29 mouse cellular contexts compared by ENCODE assay signal in the genomic region with DNA sequence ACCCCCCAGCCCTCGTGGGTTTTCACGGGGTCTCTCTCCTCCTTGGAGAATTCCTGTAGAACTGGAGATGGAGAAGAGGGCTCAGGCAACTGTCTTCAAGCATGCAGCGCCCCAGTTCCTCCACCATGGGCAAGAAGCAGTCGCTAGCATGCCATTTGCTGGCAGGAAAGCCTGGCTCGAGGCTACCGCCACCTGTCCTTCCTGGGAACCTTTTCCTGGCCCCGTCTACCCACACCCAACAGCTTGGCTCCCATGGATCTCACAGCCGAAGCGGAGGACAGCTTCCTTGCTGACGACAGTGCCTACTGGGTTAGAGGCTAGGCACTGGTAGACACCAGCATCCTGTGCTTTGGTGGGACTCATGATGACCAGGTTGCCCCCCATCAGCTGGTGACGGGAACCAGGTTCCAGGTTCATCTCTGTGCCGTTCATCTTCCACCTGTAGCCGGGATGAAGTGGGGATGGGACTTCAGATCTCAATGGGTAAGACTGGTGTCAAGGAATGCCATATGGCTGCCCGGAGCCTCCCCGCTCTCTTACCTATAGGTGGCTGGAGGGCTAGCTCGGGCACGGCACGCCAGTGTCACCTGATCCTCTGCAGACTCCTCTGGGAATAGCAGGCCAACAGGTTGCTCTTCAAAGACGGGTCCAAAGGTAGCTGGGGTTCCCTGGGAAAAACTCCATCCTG. TPM values are rescaled to one million over a fixed set of nuclear protein-coding genes. Genes with fewer than 3 reads are reported as not detected.
DNase-seq lines count a peak whose midpoint lies in the region; ATAC-seq lines count a peak whose summit lies in the region.
"Had no signal": no experiment of that assay in that cellular context is flagged by ENCODE, and none has a peak within 500 bp of the region (broad histone marks: within the 10 kb centered on the region; RNA-seq: fewer than 3 reads in every experiment).

No protein-coding gene starts in this region.

- no peaks in the 10 kb centered on the region for H3K36me3 ChIP-seq in midbrain, embryonic 11.5 days (ENCODE audit: control insufficient read depth, insufficient read depth, low read length)
- no peaks in the 10 kb centered on the region; the same call in 1 of the 2 replicates for H3K36me3 ChIP-seq in midbrain, embryonic 15.5 days (replicated peaks)
- H3K36me3 ChIP-seq: embryonic facial prominence, embryonic 13.5 days; forebrain, embryonic 12.5 days; heart, embryonic 10.5 days; hindbrain, embryonic 15.5 days; limb, embryonic 10.5 days; liver, embryonic 15.5 days; lung, embryonic 15.5 days had no signal

- no peak overlapping the region for H3K4me2 ChIP-seq in midbrain, embryonic 11.5 days
- no peak overlapping the region for H3K4me2 ChIP-seq in midbrain, embryonic 15.5 days
- H3K4me2 ChIP-seq: embryonic facial prominence, embryonic 13.5 days; forebrain, embryonic 12.5 days; hindbrain, embryonic 15.5 days; liver, embryonic 15.5 days; lung, embryonic 15.5 days; midbrain, embryonic 12.5 days; neural tube, embryonic 12.5 days had no signal

- no peak overlapping the region for H3K9ac ChIP-seq in midbrain, embryonic 11.5 days (ENCODE audit: low read length)
- no peak overlapping the region for H3K9ac ChIP-seq in midbrain, embryonic 15.5 days
- H3K9ac ChIP-seq: embryonic facial prominence, embryonic 13.5 days; forebrain, embryonic 12.5 days; hindbrain, embryonic 15.5 days; liver, embryonic 15.5 days; lung, embryonic 15.5 days; midbrain, embryonic 12.5 days; neural tube, embryonic 12.5 days had no signal

- H3K27ac ChIP-seq in midbrain, embryonic 11.5 days (ENCODE audit: low read depth, low read length), result no peak overlapping the region
- no peak overlapping the region for H3K27ac ChIP-seq in midbrain, embryonic 15.5 days
- H3K27ac ChIP-seq: embryonic facial prominence, embryonic 13.5 days; forebrain, embryonic 12.5 days; heart, embryonic 10.5 days; hindbrain, embryonic 15.5 days; limb, embryonic 10.5 days; liver, embryonic 15.5 days; lung, embryonic 15.5 days; midbrain, embryonic 12.5 days; neural tube, embryonic 12.5 days had no signal

- H3K9me3 ChIP-seq in midbrain, embryonic 11.5 days (ENCODE audit: control insufficient read depth, low read length), result no peaks in the 10 kb centered on the region
- no peaks in the 10 kb centered on the region for H3K9me3 ChIP-seq in midbrain, embryonic 15.5 days
- H3K9me3 ChIP-seq: embryonic facial prominence, embryonic 13.5 days; forebrain, embryonic 12.5 days; heart, embryonic 10.5 days; hindbrain, embryonic 15.5 days; limb, embryonic 10.5 days; liver, embryonic 15.5 days; lung, embryonic 15.5 days; midbrain, embryonic 12.5 days; neural tube, embryonic 12.5 days had no signal

- 92% methylated on average over 19 of the region's 19 CpGs for WGBS in midbrain, embryonic 11.5 days
- 90% methylated on average over 19 of the region's 19 CpGs for WGBS in midbrain, embryonic 15.5 days

- intact Hi-C loops in gastrocnemius, postnatal 36 days (cut with DNase I), result no loop called here

- no peak overlapping the region for H3K4me3 ChIP-seq in midbrain, embryonic 11.5 days (ENCODE audit: low read depth, low read length)
- H3K4me3 ChIP-seq in midbrain, embryonic 15.5 days, result no peak overlapping the region
- H3K4me3 ChIP-seq: embryonic facial prominence, embryonic 13.5 days; erythroblast, embryonic 14.5 days; forebrain, embryonic 12.5 days; heart, embryonic 10.5 days; hindbrain, embryonic 15.5 days; limb, embryonic 10.5 days; liver, embryonic 15.5 days; lung, embryonic 15.5 days; midbrain, embryonic 12.5 days; neural tube, embryonic 12.5 days had no signal

- peak; percentile 28 for DNase-seq in gastrocnemius, adult 18-20 months (ENCODE audit: low spot score)
- no peak for DNase-seq in gastrocnemius, postnatal 36 days
- DNase-seq in midbrain, embryonic 11.5 days (ENCODE audit: low spot score, missing footprints), result peak; percentile 49
- DNase-seq in cerebellum, postnatal 10 days, result peak; percentile 87 to 89
- no peak for DNase-seq in adrenal gland, adult 2 months
- DNase-seq in kidney, adult 8-10 months, result no peak
- DNase-seq: kidney, adult 2 months; kidney, postnatal 10 days; liver; lung, postnatal 36 days; retina, postnatal 1 day; right cerebral cortex, postnatal 25 days; thymus, postnatal 14 days had no signal

- H3K27me3 ChIP-seq in midbrain, embryonic 11.5 days (ENCODE audit: control insufficient read depth, insufficient read depth, low read length), result no peaks in the 10 kb centered on the region
- H3K27me3 ChIP-seq in midbrain, embryonic 15.5 days (replicated peaks), result no peaks in the 10 kb centered on the region
- H3K27me3 ChIP-seq: hindbrain, embryonic 15.5 days; neural tube, embryonic 12.5 days had no signal

- peaks cover 20% of the 10 kb centered on the region for H3K4me1 ChIP-seq in midbrain, embryonic 11.5 days (ENCODE audit: control insufficient read depth, insufficient read depth, low read length)
- H3K4me1 ChIP-seq in midbrain, embryonic 15.5 days, result peaks cover 43% of the 10 kb centered on the region
- H3K4me1 ChIP-seq: liver, embryonic 15.5 days had no signal

- no peak for ATAC-seq in midbrain, embryonic 11.5 days (ENCODE audit: low FRiP score)
- no peak for ATAC-seq in midbrain, embryonic 15.5 days (replicated peaks)
- ATAC-seq in activated CD4-positive, CD25-positive, alpha-beta regulatory T cell, adult 4 months, result no peak
- ATAC-seq: CD4-positive, CD25-positive, alpha-beta regulatory T cell, adult 4 months had no signal

RNA-seq across cellular contexts. Expression of a gene that starts 14.3 kb away (rescaled TPM):
- under 1 TPM in 1 of 2 experiments, not detected in 1; 0.11 TPM for total RNA-seq in gastrocnemius, adult 18-20 months (2021)
- not detected for total RNA-seq in gastrocnemius, postnatal 36 days (2021)
- 30.9 and 31.4 TPM in 2 replicates for polyA plus RNA-seq in midbrain, embryonic 11.5 days (2014; fragmentation: Nextera tagmentation; extraction: Ambion mirVana)
- polyA plus RNA-seq in midbrain, embryonic 15.5 days (2015; fragmentation: Nextera tagmentation; extraction: Ambion mirVana), result 38.9 and 44.0 TPM in 2 replicates
- not detected for total RNA-seq in adrenal gland, adult 2 months (2021)
- polyA plus RNA-seq in adrenal gland, adult 2 months (2012; rRNA removed), result 0.07 and 0.22 TPM in 2 replicates
- polyA plus RNA-seq in activated CD4-positive, CD25-positive, alpha-beta regulatory T cell, adult 4 months (2017; shearing (Covaris generic)), result not detected
- total RNA-seq: hematopoietic stem cell, adult 5-6 weeks had no signal
- polyA plus RNA-seq: CD4-positive, CD25-positive, alpha-beta regulatory T cell, adult 4 months; spleen, adult 2 months; testis, adult 2 months had no signal

RNA-seq across cellular contexts. Expression of a gene that starts 22.8 kb away (rescaled TPM):
- total RNA-seq in gastrocnemius, adult 18-20 months (2021), result 1 to 10 TPM; 1.1 to 1.4 TPM
- total RNA-seq in gastrocnemius, postnatal 36 days (2021), result 1 to 10 TPM in 1 of 2 experiments, under 1 TPM in 1; 0.82 to 1.3 TPM
- polyA plus RNA-seq in midbrain, embryonic 11.5 days (2014; fragmentation: Nextera tagmentation; extraction: Ambion mirVana), result 0.86 and 1.5 TPM in 2 replicates
- 0.99 and 1.0 TPM in 2 replicates for polyA plus RNA-seq in midbrain, embryonic 15.5 days (2015; fragmentation: Nextera tagmentation; extraction: Ambion mirVana)
- total RNA-seq in adrenal gland, adult 2 months (2021), result 1 to 10 TPM; 3.3 to 5.4 TPM
- 1.5 and 1.7 TPM in 2 replicates for polyA plus RNA-seq in adrenal gland, adult 2 months (2012; rRNA removed)
- polyA plus RNA-seq in activated CD4-positive, CD25-positive, alpha-beta regulatory T cell, adult 4 months (2017; shearing (Covaris generic)), result 1 to 10 TPM; 3.2 to 6.5 TPM

RNA-seq across cellular contexts. Expression of a gene that starts 51.6 kb away (rescaled TPM):
- 10 to 100 TPM; 16.9 to 20.3 TPM for total RNA-seq in gastrocnemius, adult 18-20 months (2021)
- total RNA-seq in gastrocnemius, postnatal 36 days (2021), result 10 to 100 TPM; 14.2 to 20.0 TPM
- polyA plus RNA-seq in midbrain, embryonic 11.5 days (2014; fragmentation: Nextera tagmentation; extraction: Ambion mirVana), result 65.2 and 65.9 TPM in 2 replicates
- polyA plus RNA-seq in midbrain, embryonic 15.5 days (2015; fragmentation: Nextera tagmentation; extraction: Ambion mirVana), result 46.5 and 50.3 TPM in 2 replicates
- total RNA-seq in adrenal gland, adult 2 months (2021), result 10 to 100 TPM; 33.1 to 40.2 TPM
- polyA plus RNA-seq in adrenal gland, adult 2 months (2012; rRNA removed), result 4.5 and 5.0 TPM in 2 replicates
- 10 to 100 TPM; 29.0 to 30.0 TPM for polyA plus RNA-seq in activated CD4-positive, CD25-positive, alpha-beta regulatory T cell, adult 4 months (2017; shearing (Covaris generic))

Comparison
In these comparisons a context has a peak if more than half of its experiments do, and no peak if none do; other contexts are left out.
1. DNase-seq: peak in gastrocnemius, adult 18-20 months (single experiment), midbrain, embryonic 11.5 days (single experiment) and cerebellum, postnatal 10 days (2 of 2); none in gastrocnemius, postnatal 36 days (0 of 2), adrenal gland, adult 2 months (single experiment) and kidney, adult 8-10 months (0 of 2).
2. RNA of a gene that starts 14.3 kb away (polyA plus RNA-seq): 38.9 to 44.0 TPM in midbrain, embryonic 15.5 days and 30.9 to 31.4 TPM in midbrain, embryonic 11.5 days; 0.07 to 0.22 TPM in adrenal gland, adult 2 months and not detected in activated CD4-positive, CD25-positive, alpha-beta regulatory T cell, adult 4 months; every median in the first group is over 10 times any median in the second.